Mouse (Mus musculus): ENCODE results near the gene Tmem255a. TPM values are rescaled to one million over a fixed set of nuclear protein-coding genes. Genes with fewer than 3 reads are reported as not detected.
A peak's percentile ranks its signal among the peaks of the same experiment; 100 is the strongest.

Tmem255a gene
- 44.9 and 48.6 TPM in 2 replicates for polyA plus RNA-seq (2014; fragmentation: Nextera tagmentation; extraction: Ambion mirVana)

GRCm38 (mm10) chrX:38251851-38252571 is at the start of gene Tmem255a:
Gene Tmem255a, minus strand, starts transcription at chrX:38252439.
- peak within 1 kb of the TSS; percentile 38 for H3K4me3 ChIP-seq (ENCODE audit: low read depth, low read length)
- H3K27ac ChIP-seq (replicated peaks; ENCODE audit: low read depth, low read length), result no peak within 1 kb of the TSS
- DNase-seq (ENCODE audit: low spot score), result peak; percentile 59
- peak; percentile 64 for ATAC-seq (ENCODE audit: low read depth)
- H3K9ac ChIP-seq (ENCODE audit: low read depth, low read length), result 0 out of 2 replicates have a peak within 1 kb of the TSS, but pooled peaks have one; percentile 19
- H3K27me3 ChIP-seq (replicated peaks; ENCODE audit: control insufficient read depth, insufficient read depth, low read length), result 0 out of 2 replicates have a peak, but pooled peaks cover 7% of the 10 kb centered on the region
- WGBS, result 21% methylated on average over 22 of the region's 27 CpGs
- H3K9me3 ChIP-seq (ENCODE audit: control insufficient read depth, low read length), result no peaks in the 10 kb centered on the region
- no peaks in the 10 kb centered on the region for H3K4me1 ChIP-seq (ENCODE audit: control insufficient read depth, insufficient read depth, low read length)
- no peaks in the 10 kb centered on the region for H3K36me3 ChIP-seq (ENCODE audit: control insufficient read depth, insufficient read depth, low read length)
- peak within 1 kb of the TSS; percentile 71 for H3K4me2 ChIP-seq (ENCODE audit: low read depth, low read length)

- Histone ChIP-seq H3K4me2 (ENCODE audit: low read depth, low read length) (no peak overlapping the region), H3K27me3 (replicated peaks; ENCODE audit: control insufficient read depth, insufficient read depth, low read length) (no peaks in the 10 kb centered on the region), H3K27ac (replicated peaks; ENCODE audit: low read depth, low read length) (no peak overlapping the region), H3K4me1 (ENCODE audit: control insufficient read depth, insufficient read depth, low read length) (no peaks in the 10 kb centered on the region), H3K9me3 (ENCODE audit: control insufficient read depth, low read length) (no peaks in the 10 kb centered on the region), H3K9ac (ENCODE audit: low read depth, low read length) (no peak overlapping the region), H3K4me3 (ENCODE audit: low read depth, low read length) (no peak overlapping the region), H3K36me3 (ENCODE audit: control insufficient read depth, insufficient read depth, low read length) (no peaks in the 10 kb centered on the region)
- 36% methylated on average over 2 of the region's 2 CpGs for WGBS
- no peak for ATAC-seq (ENCODE audit: low read depth)
- DNase-seq (ENCODE audit: low spot score), result no peak
These were observed 7.4 kb upstream of the Tmem255a start for GRCm38 (mm10) chrX:38259610-38260009.

- H3K27ac ChIP-seq (replicated peaks; ENCODE audit: low read depth, low read length), result no peak overlapping the region
- ATAC-seq (ENCODE audit: low read depth) (peak; percentile 71), DNase-seq (ENCODE audit: low spot score) (peak; percentile 28)
- H3K4me3 ChIP-seq (ENCODE audit: low read depth, low read length), result peak overlapping the region; percentile 38
- 0 out of 2 replicates have a peak, but pooled peaks cover 7% of the 10 kb centered on the region for H3K27me3 ChIP-seq (replicated peaks; ENCODE audit: control insufficient read depth, insufficient read depth, low read length)
- WGBS, result 21% methylated on average over 17 of the region's 18 CpGs
- H3K4me2 ChIP-seq (ENCODE audit: low read depth, low read length), result peak overlapping the region; percentile 71
- no peaks in the 10 kb centered on the region for H3K4me1 ChIP-seq (ENCODE audit: control insufficient read depth, insufficient read depth, low read length)
- peak overlapping the region; percentile 19; the same call in 1 of the 2 replicates for H3K9ac ChIP-seq (ENCODE audit: low read depth, low read length)
- H3K36me3 ChIP-seq (ENCODE audit: control insufficient read depth, insufficient read depth, low read length), result no peaks in the 10 kb centered on the region
- no peaks in the 10 kb centered on the region for H3K9me3 ChIP-seq (ENCODE audit: control insufficient read depth, low read length)
These were observed 1.8 kb downstream of the Tmem255a start for GRCm38 (mm10) chrX:38250352-38250950.

- Histone ChIP-seq H3K4me3 (ENCODE audit: low read depth, low read length) (peak overlapping the region; percentile 38; the same call in 1 of the 2 replicates), H3K36me3 (ENCODE audit: control insufficient read depth, insufficient read depth, low read length) (no peaks in the 10 kb centered on the region), H3K4me1 (ENCODE audit: control insufficient read depth, insufficient read depth, low read length) (no peaks in the 10 kb centered on the region), H3K4me2 (ENCODE audit: low read depth, low read length) (peak overlapping the region; percentile 71), H3K27me3 (replicated peaks; ENCODE audit: control insufficient read depth, insufficient read depth, low read length) (0 out of 2 replicates have a peak, but pooled peaks cover 7% of the 10 kb centered on the region), H3K27ac (replicated peaks; ENCODE audit: low read depth, low read length) (no peak overlapping the region), H3K9ac (ENCODE audit: low read depth, low read length) (no peak overlapping the region), H3K9me3 (ENCODE audit: control insufficient read depth, low read length) (no peaks in the 10 kb centered on the region)
- WGBS, result 15% methylated on average over 13 of the region's 16 CpGs
- ATAC-seq (ENCODE audit: low read depth) (peak; percentile 45; the same call in 1 of the 2 replicates), DNase-seq (ENCODE audit: low spot score) (no peak)
These were observed 2.4 kb downstream of the Tmem255a start for GRCm38 (mm10) chrX:38249640-38250351.

- Histone ChIP-seq H3K9ac (ENCODE audit: low read depth, low read length) (no peak overlapping the region), H3K4me2 (ENCODE audit: low read depth, low read length) (no peak overlapping the region), H3K4me1 (ENCODE audit: control insufficient read depth, insufficient read depth, low read length) (no peaks in the 10 kb centered on the region), H3K27ac (replicated peaks; ENCODE audit: low read depth, low read length) (no peak overlapping the region), H3K27me3 (replicated peaks; ENCODE audit: control insufficient read depth, insufficient read depth, low read length) (0 out of 2 replicates have a peak, but pooled peaks cover 7% of the 10 kb centered on the region), H3K9me3 (ENCODE audit: control insufficient read depth, low read length) (no peaks in the 10 kb centered on the region), H3K4me3 (ENCODE audit: low read depth, low read length) (no peak overlapping the region), H3K36me3 (ENCODE audit: control insufficient read depth, insufficient read depth, low read length) (no peaks in the 10 kb centered on the region)
- no peak for DNase-seq (ENCODE audit: low spot score)
- ATAC-seq (ENCODE audit: low read depth), result no peak
- 30% methylated on average over 5 of the region's 5 CpGs for WGBS
These were observed 4.6 kb downstream of the Tmem255a start for GRCm38 (mm10) chrX:38247601-38248000.

GRCm38 (mm10) chrX:38247108-38247507 is 5.1 kb downstream of the Tmem255a start:
- WGBS, result 57% methylated on average over 6 of the region's 6 CpGs
- no peak for ATAC-seq (ENCODE audit: low read depth)
- no peak overlapping the region for H3K4me2 ChIP-seq (ENCODE audit: low read depth, low read length)

GRCm38 (mm10) chrX:38237731-38238130 is 14.5 kb downstream of the Tmem255a start:
- H3K4me3 ChIP-seq (ENCODE audit: low read depth, low read length), result no peak overlapping the region
- no peaks in the 10 kb centered on the region for H3K9me3 ChIP-seq (ENCODE audit: control insufficient read depth, low read length)
- 38% methylated on average over 2 of the region's 2 CpGs for WGBS
- no peak overlapping the region for H3K4me2 ChIP-seq (ENCODE audit: low read depth, low read length)
- ATAC-seq (ENCODE audit: low read depth) (no peak), DNase-seq (ENCODE audit: low spot score) (no peak)
- no peaks in the 10 kb centered on the region for H3K36me3 ChIP-seq (ENCODE audit: control insufficient read depth, insufficient read depth, low read length)
- H3K4me1 ChIP-seq (ENCODE audit: control insufficient read depth, insufficient read depth, low read length), result no peaks in the 10 kb centered on the region
- no peak overlapping the region for H3K9ac ChIP-seq (ENCODE audit: low read depth, low read length)
- H3K27me3 ChIP-seq (replicated peaks; ENCODE audit: control insufficient read depth, insufficient read depth, low read length), result no peaks in the 10 kb centered on the region
- H3K27ac ChIP-seq (replicated peaks; ENCODE audit: low read depth, low read length), result no peak overlapping the region

More at GRCm38 (mm10) chrX:38247108-38247507, 5.1 kb downstream of the Tmem255a start:
- H3K36me3 ChIP-seq (ENCODE audit: control insufficient read depth, insufficient read depth, low read length), result no peaks in the 10 kb centered on the region
- no peak overlapping the region for H3K9ac ChIP-seq (ENCODE audit: low read depth, low read length)
- H3K4me1 ChIP-seq (ENCODE audit: control insufficient read depth, insufficient read depth, low read length), result no peaks in the 10 kb centered on the region
- no peak overlapping the region for H3K27ac ChIP-seq (replicated peaks; ENCODE audit: low read depth, low read length)
- H3K27me3 ChIP-seq (replicated peaks; ENCODE audit: control insufficient read depth, insufficient read depth, low read length), result 0 out of 2 replicates have a peak, but pooled peaks cover 7% of the 10 kb centered on the region
- DNase-seq (ENCODE audit: low spot score), result no peak
- H3K4me3 ChIP-seq (ENCODE audit: low read depth, low read length), result no peak overlapping the region
- no peaks in the 10 kb centered on the region for H3K9me3 ChIP-seq (ENCODE audit: control insufficient read depth, low read length)

GRCm38 (mm10) chrX:38229888-38230287 is 22.4 kb downstream of the Tmem255a start:
- DNase-seq (ENCODE audit: low spot score) (no peak), ATAC-seq (ENCODE audit: low read depth) (no peak)
- Histone ChIP-seq H3K27ac (replicated peaks; ENCODE audit: low read depth, low read length) (no peak overlapping the region), H3K9ac (ENCODE audit: low read depth, low read length) (no peak overlapping the region), H3K9me3 (ENCODE audit: control insufficient read depth, low read length) (no peaks in the 10 kb centered on the region), H3K4me1 (ENCODE audit: control insufficient read depth, insufficient read depth, low read length) (no peaks in the 10 kb centered on the region), H3K27me3 (replicated peaks; ENCODE audit: control insufficient read depth, insufficient read depth, low read length) (no peaks in the 10 kb centered on the region), H3K4me3 (ENCODE audit: low read depth, low read length) (no peak overlapping the region), H3K4me2 (ENCODE audit: low read depth, low read length) (no peak overlapping the region), H3K36me3 (ENCODE audit: control insufficient read depth, insufficient read depth, low read length) (no peaks in the 10 kb centered on the region)
- WGBS, result 79% methylated on average over 1 of the region's 1 CpGs
